Mouse (Mus musculus): ENCODE measurements around the gene Gm45713.

The Gm45713 gene

GRCm38 (mm10) chr7:45076501-45076900, 59.5 kb downstream of the Gm45713 start:
- DNase-seq (ENCODE audit: low read depth in 2 of 2, low spot score in 2 of 2): no peak

Data from CD8-positive naive resting alpha-beta T cell, adult 2 months (primary cell).